Mouse (Mus musculus) kidney, postnatal 36 days (tissue): ENCODE results near the gene Ppp2r3a.
A peak's percentile ranks its signal among the peaks of the same experiment; 100 is the strongest.

Source experiments
- DNase-seq, 2 experiments: peaks; one replicate each; pipeline ENCODE4 v3.0.0; 2021 to 2022; ENCODE audit warnings: mixed read lengths in 2 of 2

Gene Ppp2r3a

GRCm38 (mm10) chr9:101250981-101251643 is 483 bp downstream of the Ppp2r3a start:
- DNase-seq, result peak; percentile 74 to 86

- peak in 1 of 2 experiments; percentile 28 for DNase-seq
Observed at GRCm38 (mm10) chr9:101250486-101250885, 1.1 kb downstream of the Ppp2r3a start.

GRCm38 (mm10) chr9:101249626-101250025 is 2.0 kb downstream of the Ppp2r3a start:
- DNase-seq, result no peak

DNA sequence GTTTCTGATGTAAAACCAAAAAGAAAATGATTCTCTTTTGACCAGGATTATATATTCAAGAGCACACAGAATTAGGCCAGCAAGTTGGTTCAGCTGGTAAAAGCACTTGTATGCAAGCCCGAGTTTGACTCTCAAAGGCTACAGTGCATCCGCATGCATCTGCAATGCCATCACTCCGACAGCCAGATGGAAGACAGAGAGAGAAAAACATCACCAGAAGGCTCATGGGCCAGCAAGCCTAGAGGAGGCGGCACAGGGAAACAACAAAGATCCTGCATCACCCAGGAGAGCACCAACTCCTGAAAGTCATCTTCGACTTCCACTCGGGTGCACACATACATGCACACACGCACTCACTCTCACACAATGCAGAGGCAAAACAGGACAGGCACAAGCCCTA is 4.1 kb downstream of the Ppp2r3a start:
- no peak for DNase-seq

- DNase-seq, result no peak
Observed at GRCm38 (mm10) chr9:101245493-101245892, 6.1 kb downstream of the Ppp2r3a start.

GRCm38 (mm10) chr9:101243711-101244110 is 7.9 kb downstream of the Ppp2r3a start:
- no peak for DNase-seq

DNA sequence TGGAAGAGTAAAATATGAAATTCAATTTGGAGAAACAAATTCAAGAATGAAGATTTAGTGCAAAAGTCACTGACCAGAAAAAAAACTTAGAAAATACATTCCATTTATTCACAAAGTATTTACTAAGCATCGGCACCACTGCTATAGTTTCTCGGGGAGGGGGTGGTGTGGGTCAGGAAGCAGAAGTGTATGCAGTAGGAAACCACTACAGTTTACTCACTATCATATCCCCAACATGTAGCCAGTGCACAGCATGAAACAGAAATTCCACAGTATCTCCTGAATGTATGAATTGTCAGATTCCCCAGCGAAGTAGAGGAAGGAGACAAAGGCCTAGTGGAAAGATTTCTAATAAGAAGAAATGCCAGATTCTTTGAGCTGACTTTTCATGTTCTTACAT is 11.4 kb downstream of the Ppp2r3a start:
- DNase-seq, result no peak

GRCm38 (mm10) chr9:101235786-101236185 is 15.8 kb downstream of the Ppp2r3a start:
- DNase-seq, result no peak

- no peak for DNase-seq
Observed at GRCm38 (mm10) chr9:101232034-101232433, 19.6 kb downstream of the Ppp2r3a start.

GRCm38 (mm10) chr9:101230028-101230427 is 21.6 kb downstream of the Ppp2r3a start:
- DNase-seq, result no peak

- no peak for DNase-seq
Observed at GRCm38 (mm10) chr9:101228892-101229291, 22.7 kb downstream of the Ppp2r3a start.

- DNase-seq, result peak; percentile 37 to 82
Observed at GRCm38 (mm10) chr9:101207984-101208383, 43.6 kb downstream of the Ppp2r3a start.

DNA sequence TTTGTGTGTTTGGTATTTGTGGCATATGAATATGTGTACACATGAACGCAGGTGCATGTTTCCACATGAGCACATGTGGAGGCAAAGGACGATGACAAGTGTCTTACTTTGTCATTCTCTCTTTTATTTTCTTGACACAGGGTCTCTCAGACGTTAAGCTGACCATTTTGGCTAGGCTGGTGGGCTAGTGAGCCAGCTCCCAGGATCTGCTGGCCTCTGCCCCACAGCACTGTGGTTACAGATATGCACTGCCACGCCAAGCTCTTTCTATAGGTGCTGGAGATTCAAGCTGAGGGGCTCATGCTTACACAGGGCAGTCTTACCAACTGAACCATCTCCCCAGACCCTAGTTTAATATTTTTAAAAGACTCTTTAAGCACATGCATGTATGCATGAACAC is 45.1 kb downstream of the Ppp2r3a start:
- no peak for DNase-seq

GRCm38 (mm10) chr9:101205216-101205615 is 46.4 kb downstream of the Ppp2r3a start:
- no peak for DNase-seq

DNA sequence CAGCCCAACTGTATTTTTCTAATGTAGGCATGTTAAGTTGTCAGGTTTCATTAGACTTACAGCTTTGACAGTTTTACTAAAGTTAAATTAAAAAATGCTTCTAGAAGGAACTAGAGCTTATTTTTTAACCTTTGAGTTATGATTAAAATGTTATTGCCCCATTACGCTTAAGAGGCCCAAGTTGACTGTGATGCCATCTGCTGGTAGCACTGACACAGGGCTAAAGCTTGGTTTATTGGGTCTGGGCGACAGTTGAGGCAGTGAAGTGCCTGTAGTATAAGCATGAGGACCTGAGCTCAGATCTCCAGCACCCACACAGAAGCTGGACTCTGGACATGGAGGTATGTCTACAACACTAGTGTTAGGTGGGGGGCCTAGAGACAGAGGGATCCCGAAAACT is 47.5 kb downstream of the Ppp2r3a start:
- no peak for DNase-seq

- no peak for DNase-seq
Observed at GRCm38 (mm10) chr9:101200627-101201026, 51.0 kb downstream of the Ppp2r3a start.

GRCm38 (mm10) chr9:101198804-101199203 is 52.8 kb downstream of the Ppp2r3a start:
- no peak for DNase-seq

- DNase-seq, result no peak
Observed at GRCm38 (mm10) chr9:101198261-101198660, 53.3 kb downstream of the Ppp2r3a start.

DNA sequence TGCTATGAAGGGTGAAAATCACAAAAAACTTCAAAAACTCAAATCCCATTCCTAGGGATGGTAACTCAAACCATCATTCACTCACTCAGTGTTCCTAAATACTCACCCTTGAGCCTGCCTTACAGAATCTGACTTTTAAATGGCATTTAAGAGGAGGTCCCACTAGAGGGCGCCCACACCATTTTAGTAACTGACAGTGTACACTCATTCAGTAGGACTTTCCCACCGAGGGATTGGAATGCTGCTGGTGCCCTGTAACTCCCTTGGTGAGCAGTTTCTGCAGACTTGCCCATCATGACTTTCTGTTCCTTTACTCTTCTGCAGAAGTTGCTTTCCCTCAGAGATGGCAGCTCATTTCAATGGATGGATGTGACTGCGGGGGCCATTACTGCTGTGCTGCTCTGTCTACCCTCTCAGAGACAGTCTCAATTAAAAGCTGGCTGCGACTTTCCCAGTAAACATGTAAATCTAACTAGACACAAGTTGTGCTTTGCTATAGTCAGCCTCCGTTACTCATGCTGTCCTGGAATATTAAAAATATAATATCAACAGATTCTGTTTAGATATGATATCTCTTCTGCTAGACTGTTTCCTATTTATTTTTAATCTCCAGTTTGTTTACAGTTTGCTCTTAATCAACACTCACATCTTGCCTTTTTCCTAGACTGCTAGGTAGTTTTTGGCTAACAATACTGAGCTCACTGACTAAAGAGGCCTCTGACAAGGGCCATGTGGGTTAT is 69.5 kb downstream of the Ppp2r3a start:
- DNase-seq, result peak; percentile 93 to 95

GRCm38 (mm10) chr9:101181291-101181690 is 70.3 kb downstream of the Ppp2r3a start:
- no peak for DNase-seq

- no peak for DNase-seq
Observed at GRCm38 (mm10) chr9:101180234-101180633, 71.4 kb downstream of the Ppp2r3a start.

- no peak for DNase-seq
Observed at GRCm38 (mm10) chr9:101160627-101161026, 91.0 kb downstream of the Ppp2r3a start.

GRCm38 (mm10) chr9:101160092-101160491 is 91.5 kb downstream of the Ppp2r3a start:
- no peak for DNase-seq

- DNase-seq, result peak; percentile 10 to 16
Observed at GRCm38 (mm10) chr9:101159431-101159830, 92.2 kb downstream of the Ppp2r3a start.
